Mouse (Mus musculus): Measurements from ENCODE around the gene Ggt1. TPM values are rescaled to one million over a fixed set of nuclear protein-coding genes. Genes with fewer than 3 reads are reported as not detected.

The Ggt1 gene
- total RNA-seq, 2 experiments from 2014 or later: 2.0 to 2.8 TPM

GRCm38 (mm10) chr10:75570981-75571657, 9.7 kb downstream of the Ggt1 start:
- no peak for DNase-seq (ENCODE audit: low spot score in 2 of 2)

DNA sequence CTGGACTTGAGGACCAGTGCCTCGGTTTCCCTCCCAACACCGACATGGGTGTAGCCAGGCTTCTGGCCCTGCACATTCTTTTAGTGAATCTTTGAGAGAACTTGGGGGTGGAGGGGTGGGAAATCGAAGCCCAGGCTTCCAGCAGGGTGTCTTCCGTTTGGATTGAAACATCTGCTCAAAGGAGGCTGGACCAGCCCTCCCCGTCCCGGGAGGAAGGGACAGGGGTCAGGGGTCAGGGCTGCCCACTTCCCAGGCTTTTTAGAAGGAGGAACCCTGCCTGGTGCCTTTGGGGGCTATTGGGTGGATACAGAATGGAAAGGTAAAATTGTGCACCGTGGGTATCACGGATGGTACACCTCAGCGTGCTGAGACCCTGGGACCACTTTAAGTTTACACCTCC, 10.5 kb downstream of the Ggt1 start:
- no peak for DNase-seq (ENCODE audit: low spot score in 2 of 2)

DNA sequence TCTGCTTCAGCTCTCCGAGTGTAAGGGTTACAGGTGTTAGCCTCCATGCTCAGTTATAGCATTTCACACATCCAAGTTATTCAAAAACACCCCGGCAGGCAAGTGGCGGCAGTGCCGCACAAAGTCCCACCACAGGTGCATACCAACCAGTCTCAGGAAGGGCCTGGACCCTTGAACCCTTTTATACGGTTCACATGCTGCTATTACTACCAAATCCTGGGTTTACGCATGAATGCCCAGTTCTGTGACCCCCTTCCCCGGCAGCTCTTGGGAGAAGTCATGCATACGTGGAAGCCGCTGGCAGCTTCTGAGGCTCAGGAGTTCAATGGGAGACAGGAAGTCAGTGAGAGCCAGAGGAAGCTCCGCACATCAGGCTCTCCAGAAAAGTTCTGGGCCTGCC, 11.8 kb downstream of the Ggt1 start:
- DNase-seq (ENCODE audit: low spot score in 2 of 2): no peak

DNA sequence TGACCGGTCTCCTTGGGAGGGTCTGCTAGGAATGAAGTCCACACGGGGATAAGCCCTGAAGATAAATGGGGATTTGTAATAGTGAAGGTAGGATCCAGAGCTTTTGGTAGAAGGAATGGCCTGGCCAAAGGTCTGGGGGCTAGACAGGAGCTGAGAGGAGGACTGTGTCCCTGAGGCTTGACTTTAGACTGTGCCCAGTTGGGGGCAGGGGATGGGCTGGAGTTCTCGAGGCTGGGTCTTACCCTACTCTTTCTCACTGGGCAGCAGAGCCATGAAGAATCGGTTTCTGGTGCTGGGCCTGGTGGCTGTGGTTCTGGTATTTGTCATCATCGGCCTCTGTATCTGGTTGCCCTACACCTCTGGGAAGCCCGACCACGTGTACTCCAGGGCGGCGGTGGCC, 12.6 kb downstream of the Ggt1 start:
- no peak for DNase-seq (ENCODE audit: low spot score in 2 of 2)

DNA sequence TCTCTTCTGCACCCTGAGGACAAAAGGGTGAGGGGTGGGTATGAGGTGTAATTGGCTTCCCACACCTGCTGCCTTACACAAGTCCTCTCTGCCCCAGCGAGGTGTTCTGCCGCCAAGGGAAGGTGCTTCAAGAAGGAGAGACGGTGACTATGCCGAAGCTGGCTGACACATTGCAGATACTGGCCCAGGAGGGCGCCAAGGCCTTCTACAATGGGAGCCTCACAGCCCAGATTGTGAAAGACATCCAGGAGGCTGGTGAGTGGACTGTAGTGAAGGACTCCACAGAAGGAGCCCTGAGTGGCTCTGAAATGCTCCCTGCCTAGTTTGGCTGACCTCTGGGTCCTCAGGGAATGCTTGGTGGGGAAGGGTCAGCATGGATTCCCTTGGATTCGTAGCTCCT, 17.7 kb downstream of the Ggt1 start:
- DNase-seq (ENCODE audit: low spot score in 2 of 2): no peak

DNA sequence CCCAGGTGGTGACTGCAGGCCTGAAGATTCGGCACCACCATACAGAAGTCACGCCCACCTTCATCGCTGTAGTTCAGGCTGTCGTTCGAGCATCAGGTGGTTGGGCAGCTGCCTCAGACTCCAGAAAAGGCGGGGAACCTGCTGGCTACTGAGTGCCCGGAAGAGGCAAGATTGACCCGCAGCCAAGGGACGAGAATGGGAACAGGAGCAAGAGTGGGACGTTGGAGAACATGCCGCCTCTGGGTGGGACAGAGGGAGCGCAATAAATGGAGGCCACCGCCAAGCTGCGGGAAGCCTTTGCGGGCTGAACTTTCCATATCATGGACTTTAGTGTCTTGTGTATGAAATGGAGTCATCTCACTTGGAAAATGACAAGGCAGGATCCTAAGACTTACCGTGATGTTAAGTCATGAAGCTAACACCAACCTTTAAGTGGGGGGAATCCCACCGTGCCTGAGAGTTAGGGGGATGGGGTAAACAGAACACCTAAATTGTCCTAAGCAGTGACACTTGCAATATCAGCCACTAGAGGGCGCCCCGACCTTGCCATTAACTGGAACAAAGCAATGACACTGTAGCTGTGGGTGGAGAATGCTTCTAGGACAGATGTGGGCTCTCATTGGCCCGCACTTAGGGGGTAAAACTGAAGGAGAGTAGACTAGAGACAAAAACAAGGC, 24.6 kb downstream of the Ggt1 start:
- DNase-seq (ENCODE audit: low spot score in 2 of 2): peak; percentile 90 to 91

DNA sequence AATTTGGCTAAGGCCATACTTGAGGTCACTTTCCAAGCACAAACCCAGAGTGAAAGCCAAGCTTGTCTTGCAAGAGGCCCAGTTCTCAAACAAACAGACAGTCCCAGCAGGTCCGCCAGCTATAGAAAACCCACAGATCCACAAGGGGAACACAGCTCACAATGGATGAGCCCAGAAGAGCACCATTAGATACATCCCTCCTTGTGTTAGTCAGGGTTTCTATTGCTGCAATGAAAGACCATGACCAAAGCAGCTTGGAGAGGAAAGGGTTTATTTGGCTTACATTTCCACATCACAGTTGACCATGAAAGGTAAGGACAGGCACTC, 25.1 kb downstream of the Ggt1 start:
- no peak for DNase-seq (ENCODE audit: low spot score in 2 of 2)

DNA sequence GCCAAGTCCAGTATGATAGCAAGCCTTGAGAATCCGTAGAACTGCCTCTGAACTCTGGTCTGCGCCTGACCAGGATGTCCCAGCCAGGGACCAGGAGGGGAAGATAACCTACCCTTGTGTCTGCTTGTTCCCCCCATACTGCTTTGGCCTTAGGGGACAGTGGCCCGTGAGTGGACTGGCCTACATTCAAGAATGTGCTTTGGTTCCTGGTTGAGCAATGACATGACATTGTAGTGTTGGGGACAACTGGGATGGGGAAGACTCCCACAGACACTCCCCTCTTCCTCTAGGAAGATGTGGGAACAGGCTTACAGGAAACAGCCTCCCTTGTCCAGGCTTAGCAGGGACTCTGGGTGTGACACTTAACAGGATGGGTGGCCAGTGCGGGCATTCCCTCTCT, 26.4 kb downstream of the Ggt1 start:
- DNase-seq (ENCODE audit: low spot score in 2 of 2): no peak

DNA sequence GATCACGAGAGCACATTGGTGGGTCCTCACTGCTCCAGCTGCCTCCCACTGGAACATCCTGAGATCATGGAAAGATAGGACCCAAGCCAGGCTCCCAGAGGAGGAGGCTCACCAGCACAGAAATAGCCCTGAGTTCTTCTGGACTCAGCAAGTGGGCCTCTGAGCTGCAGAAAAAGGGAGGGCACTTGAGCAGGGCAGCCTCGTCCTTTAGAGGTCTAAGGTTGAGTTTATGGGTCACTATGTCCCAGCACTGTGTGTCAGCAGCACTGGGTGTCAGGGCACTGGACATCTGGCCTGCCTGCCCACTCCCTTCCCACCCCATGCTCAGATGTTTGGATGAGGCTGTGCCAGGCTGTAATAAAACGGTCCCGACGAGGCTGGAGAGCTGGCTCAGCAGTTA, 26.9 kb downstream of the Ggt1 start:
- DNase-seq (ENCODE audit: low spot score in 2 of 2): no peak

GRCm38 (mm10) chr10:75589129-75589528, 27.7 kb downstream of the Ggt1 start, which contains the start of gene Ggt5:
Gene Ggt5 (plus strand): TSS chr10:75589340.
- DNase-seq (ENCODE audit: low spot score in 2 of 2): peak; percentile 21 to 24

- no peak for DNase-seq (ENCODE audit: low spot score in 2 of 2)
These were observed 28.2 kb downstream of the Ggt1 start for GRCm38 (mm10) chr10:75589651-75590050.

- peak in 1 of 2 experiments; percentile 18 for DNase-seq (ENCODE audit: low spot score in 2 of 2)
These were observed 29.9 kb downstream of the Ggt1 start for GRCm38 (mm10) chr10:75591211-75591894.

DNA sequence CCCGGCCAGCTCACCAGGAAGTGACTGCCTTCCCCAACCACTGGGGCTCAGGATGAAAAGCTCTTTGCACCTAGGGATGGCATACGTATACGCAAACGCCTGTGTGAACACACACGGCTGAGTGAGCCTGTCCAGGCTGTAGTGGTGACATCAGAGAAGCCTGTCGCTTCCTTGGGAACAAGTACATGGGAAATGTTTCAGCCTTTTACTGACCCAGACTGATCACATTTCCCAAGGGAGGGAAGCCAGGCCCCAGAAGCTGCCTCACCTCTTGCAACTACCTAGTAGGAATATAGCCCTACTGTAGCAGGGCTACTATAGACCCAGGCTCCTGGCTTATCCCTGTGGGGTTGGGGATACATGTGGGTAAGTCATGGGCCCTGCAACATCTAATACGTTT, 31.2 kb downstream of the Ggt1 start:
- no peak for DNase-seq (ENCODE audit: low spot score in 2 of 2)

GRCm38 (mm10) chr10:75595981-75596380, 34.6 kb downstream of the Ggt1 start:
- DNase-seq (ENCODE audit: low spot score in 2 of 2): no peak

GRCm38 (mm10) chr10:75600189-75600730, 38.9 kb downstream of the Ggt1 start:
- DNase-seq (ENCODE audit: low spot score in 2 of 2): no peak

DNA sequence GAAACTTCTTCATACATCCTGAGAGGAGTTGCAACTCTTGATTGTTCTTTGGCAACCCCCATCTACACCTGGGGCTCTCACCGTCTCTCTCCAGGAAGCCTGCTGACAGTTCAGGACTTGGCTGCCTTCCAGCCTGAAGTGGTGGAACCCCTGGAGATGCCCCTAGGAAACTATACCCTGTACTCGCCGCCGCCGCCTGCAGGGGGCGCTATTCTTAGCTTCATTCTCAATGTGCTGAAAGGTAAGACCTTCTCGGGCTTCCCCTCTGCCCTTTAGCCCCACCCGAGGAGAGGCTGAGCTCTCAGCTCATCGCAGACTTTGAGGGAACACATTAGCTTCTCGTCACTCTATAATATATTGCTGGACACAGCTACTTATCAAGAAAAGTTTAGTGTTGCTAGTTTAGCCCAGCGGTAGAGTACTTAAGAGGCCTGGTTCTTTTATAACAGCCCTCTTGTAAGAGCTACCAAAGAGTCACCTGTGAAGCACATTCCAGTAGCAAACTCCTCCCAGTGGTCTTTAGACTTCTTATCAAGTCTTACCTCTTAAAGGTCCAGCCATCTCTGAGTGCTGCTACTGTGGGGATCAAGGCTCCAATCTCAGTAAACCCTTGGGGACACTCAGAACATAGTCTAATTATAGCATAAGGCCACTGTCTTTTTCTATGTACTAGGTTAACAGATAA, 43.9 kb downstream of the Ggt1 start:
- no peak for DNase-seq (ENCODE audit: low spot score in 2 of 2)

- no peak for DNase-seq (ENCODE audit: low spot score in 2 of 2)
These were observed 45.8 kb downstream of the Ggt1 start for GRCm38 (mm10) chr10:75607253-75607652.

GRCm38 (mm10) chr10:75608975-75609374, 47.6 kb downstream of the Ggt1 start:
- DNase-seq (ENCODE audit: low spot score in 2 of 2): no peak

DNA sequence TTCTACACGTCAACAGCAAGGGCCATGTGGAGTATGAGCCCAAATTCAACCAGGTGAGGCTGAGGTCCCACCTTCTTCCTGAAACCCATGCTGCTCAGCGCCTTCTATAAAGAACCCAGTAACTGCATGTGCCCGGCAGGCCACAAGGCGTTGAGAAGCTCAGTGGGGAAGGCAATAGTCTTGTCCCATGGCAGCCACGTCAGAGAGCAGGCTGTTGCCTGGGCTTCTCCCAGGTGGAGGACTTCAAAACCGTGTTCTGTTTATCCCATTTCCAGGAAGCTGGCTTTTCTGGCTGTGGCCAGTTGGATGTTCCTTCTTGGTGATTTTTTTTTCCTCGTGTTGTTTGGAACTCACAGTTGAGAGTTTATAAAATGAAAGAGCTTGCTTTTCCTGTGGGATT, 49.1 kb downstream of the Ggt1 start:
- no peak for DNase-seq (ENCODE audit: low spot score in 2 of 2)

- DNase-seq (ENCODE audit: low spot score in 2 of 2): no peak
These were observed 54.6 kb downstream of the Ggt1 start for GRCm38 (mm10) chr10:75616044-75616443.

DNA sequence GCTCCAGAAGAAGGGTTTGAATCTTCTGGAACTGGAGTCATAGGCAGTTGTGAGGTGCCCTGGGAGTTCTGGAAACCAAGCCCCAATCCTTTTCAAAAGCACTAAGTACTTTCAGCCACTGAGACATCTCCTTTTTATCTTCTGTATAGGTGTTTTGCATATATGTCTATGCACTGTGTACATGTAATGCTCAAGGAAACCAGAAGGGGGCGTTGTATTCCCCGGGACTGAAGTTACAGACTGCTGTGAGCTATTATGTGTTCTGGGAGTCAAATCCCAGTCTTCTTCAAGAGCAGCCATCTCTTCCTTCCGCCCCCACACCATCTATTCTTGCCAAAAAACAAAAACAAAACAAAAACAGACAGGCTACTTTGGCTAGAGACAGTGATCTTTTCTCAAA, 59.4 kb downstream of the Ggt1 start:
- DNase-seq (ENCODE audit: low spot score in 2 of 2): no peak

GRCm38 (mm10) chr10:75625920-75626319, 64.5 kb downstream of the Ggt1 start:
- DNase-seq (ENCODE audit: low spot score in 2 of 2): no peak

All from layer of hippocampus, postnatal 14 days (tissue).